ENCODE assay signal across 18 mouse cellular contexts in genomic region chr15:94933044-94933443, GRCm38 (mm10).
"Had no signal": no experiment of that assay in that cellular context is flagged by ENCODE, and none has a peak within 500 bp of the region (broad histone marks: within the 10 kb centered on the region; RNA-seq: fewer than 3 reads in every experiment).

No protein-coding gene starts in this region.

- H3K9ac ChIP-seq: liver, embryonic 14.5 days; lung, embryonic 14.5 days; neural tube, embryonic 12.5 days; neural tube, embryonic 15.5 days had no signal

- H3K4me1 ChIP-seq: midbrain, embryonic 10.5 days; neural tube, embryonic 12.5 days had no signal

- H3K4me2 ChIP-seq: lung, embryonic 14.5 days; neural tube, embryonic 12.5 days; neural tube, embryonic 15.5 days had no signal

- DNase-seq: lung, adult 18-20 months; lung, postnatal 10 days; lung, postnatal 4 days; retina, postnatal 1 day; right cerebral cortex, adult 18-20 months; right cerebral cortex, postnatal 25 days; right cerebral cortex, postnatal 4 days; spleen, adult 18-20 months; thymus, adult 18-20 months; thymus, postnatal 14 days; thymus, postnatal 36 days had no signal

- H3K27ac ChIP-seq: liver, embryonic 14.5 days; midbrain, embryonic 10.5 days; neural tube, embryonic 12.5 days; neural tube, embryonic 15.5 days had no signal

- H3K27me3 ChIP-seq: neural tube, embryonic 12.5 days; neural tube, embryonic 15.5 days had no signal

- ATAC-seq: midbrain, embryonic 16.5 days had no signal

- H3K4me3 ChIP-seq: midbrain, embryonic 10.5 days; myocyte; neural tube, embryonic 12.5 days; neural tube, embryonic 15.5 days had no signal

- H3K9me3 ChIP-seq: midbrain, embryonic 10.5 days; neural tube, embryonic 12.5 days; neural tube, embryonic 15.5 days had no signal

- H3K36me3 ChIP-seq: midbrain, embryonic 10.5 days; neural tube, embryonic 12.5 days; neural tube, embryonic 15.5 days had no signal
